Mouse (Mus musculus) lung, adult 2 months (tissue): ENCODE results near the gene Rpl6. TPM values are rescaled to one million over a fixed set of nuclear protein-coding genes. Genes with fewer than 3 reads are reported as not detected.

ENCODE experiments used
- DNase-seq: peaks from one replicate; pipeline ENCODE4 v3.0.0; 2022
- H3K4me1 ChIP-seq: fragments of 200-500 bp; 2 replicates; pipeline ENCODE4 v1.6.1; 2011; ENCODE audit warnings: low read length; ENCODE audit not compliant: control insufficient read depth, insufficient read depth
- H3K4me3 ChIP-seq: fragments of 200-500 bp; replicated peaks from 2 replicates; pipeline ENCODE3; 2011; ENCODE audit warnings: low read depth, mild to moderate bottlenecking, control low read depth, low read length; ENCODE audit errors: extremely low read depth
- CTCF ChIP-seq: fragments of 200-500 bp; IDR thresholded peaks from 2 replicates; pipeline ENCODE4 v1.5.1; 2011; ENCODE audit warnings: mild to moderate bottlenecking, low read length, control low read depth; ENCODE audit not compliant: insufficient read depth
- POLR2A ChIP-seq: fragments of 200-500 bp; IDR thresholded peaks from 2 replicates; pipeline ENCODE4 v1.6.1; 2011; ENCODE audit warnings: low read depth, mild to moderate bottlenecking, control low read depth, low read length, borderline replicate concordance; ENCODE audit errors: extremely low read depth
- WGBS: fragments of 180-500 bp; shearing (Covaris S2); methylation state at CpG from one replicate; pipeline ENCODE4 v1.1.7; 2018; 5-methylcytosine and 5-hydroxymethylcytosine counted together
- polyA plus RNA-seq: library from polyadenylated mRNA; depleted of rRNA; stranded (reverse); fragments of >200 nt; gene quantifications from 2 replicates; pipeline ENCODE4 v1.2.3, GENCODE M21; 2012

Gene Rpl6
- polyA plus RNA-seq, 1 experiment = 213 TPM

DNA sequence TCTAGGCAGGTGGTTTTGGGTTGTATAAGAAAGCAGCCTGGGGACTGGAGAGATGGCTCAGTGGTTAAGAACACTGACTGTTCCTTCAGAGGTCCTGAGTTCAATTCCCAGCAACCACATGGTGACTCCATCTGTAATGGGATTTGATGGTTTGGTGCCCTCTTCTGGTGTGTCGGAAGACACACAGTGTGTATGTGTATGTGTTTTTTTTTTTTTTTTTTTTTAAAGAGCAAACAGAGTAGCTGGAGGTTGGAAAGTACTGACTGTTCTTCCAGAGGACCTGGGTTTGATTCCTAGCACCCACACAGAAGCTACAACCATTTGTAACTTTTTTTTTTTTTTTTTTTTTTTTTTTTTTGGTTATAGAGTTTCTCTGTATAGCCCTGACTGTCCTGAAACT, 28.5 kb downstream of the Rpl6 start:
- WGBS = 100% methylated on average over 1 of the region's 1 CpGs
- peaks cover 3% of the 10 kb centered on the region; the same call in 1 of the 2 replicates for H3K4me1 ChIP-seq
- TF ChIP-seq CTCF = no peak
- TF ChIP-seq POLR2A = no peak
- no peak overlapping the region for H3K4me3 ChIP-seq
- no peak for DNase-seq

- 39% methylated on average over 2 of the region's 2 CpGs for WGBS
- Histone ChIP-seq H3K4me3 (no peak overlapping the region), H3K4me1 (peaks cover 3% of the 10 kb centered on the region; the same call in 1 of the 2 replicates)
- TF ChIP-seq CTCF (no peak), POLR2A (no peak)
- DNase-seq = no peak
Observed at GRCm38 (mm10) chr5:121233726-121234125, 29.4 kb downstream of the Rpl6 start.

DNA sequence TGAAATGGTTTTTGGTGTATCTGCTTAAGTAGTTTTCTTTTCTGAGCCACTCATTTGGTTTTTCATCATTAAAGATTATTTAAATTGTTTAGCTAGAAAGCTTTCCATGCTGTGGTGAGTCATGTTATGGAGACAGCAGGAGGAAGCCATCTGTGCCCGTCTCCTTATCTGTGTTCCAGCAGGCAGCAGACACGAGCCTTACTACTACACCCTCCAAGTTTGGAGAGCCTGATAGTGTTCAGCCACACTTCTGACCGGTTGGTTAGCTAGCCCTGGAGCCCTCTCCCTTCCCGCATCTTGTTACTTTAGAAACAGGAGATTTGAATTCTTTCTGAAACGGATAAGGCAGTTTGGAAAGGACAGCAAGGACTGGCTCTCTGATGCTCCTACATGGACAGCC, 31.9 kb downstream of the Rpl6 start:
- peaks cover 3% of the 10 kb centered on the region for H3K4me1 ChIP-seq
- no peak for DNase-seq
- TF ChIP-seq CTCF (no peak), POLR2A (no peak)
- 49% methylated on average over 5 of the region's 5 CpGs for WGBS
- no peak overlapping the region for H3K4me3 ChIP-seq

GRCm38 (mm10) chr5:121238208-121238607, 33.9 kb downstream of the Rpl6 start:
- no peak for DNase-seq
- no peak overlapping the region for H3K4me3 ChIP-seq
- TF ChIP-seq POLR2A (no peak), CTCF (no peak)
- 68% methylated on average over 2 of the region's 2 CpGs for WGBS
- H3K4me1 ChIP-seq = peaks cover 8% of the 10 kb centered on the region

GRCm38 (mm10) chr5:121239846-121240245, 35.6 kb downstream of the Rpl6 start:
- DNase-seq = no peak
- WGBS = 68% methylated on average over 5 of the region's 5 CpGs
- no peak overlapping the region for H3K4me3 ChIP-seq
- no peak for TF ChIP-seq POLR2A
- no peak for TF ChIP-seq CTCF
- H3K4me1 ChIP-seq = peaks cover 8% of the 10 kb centered on the region

DNA sequence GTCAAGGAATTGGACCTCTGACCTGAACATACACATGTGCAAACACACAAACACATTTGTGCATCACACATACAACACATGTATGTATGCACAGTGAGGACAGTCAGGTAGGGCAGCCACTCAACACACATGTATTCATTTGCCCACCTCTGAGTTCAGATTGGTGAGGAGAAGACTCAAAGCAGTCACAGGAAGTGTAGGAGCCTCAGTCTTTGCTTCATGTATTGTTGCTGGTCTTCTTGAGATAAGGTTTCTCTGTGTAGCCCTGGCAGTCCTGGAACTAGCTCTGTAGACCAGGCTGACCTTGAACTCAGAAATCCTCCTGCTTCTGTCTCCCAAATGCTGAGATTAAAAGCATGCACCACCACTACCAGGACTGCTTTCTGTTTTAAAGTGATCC, 36.9 kb downstream of the Rpl6 start:
- no peak overlapping the region for H3K4me3 ChIP-seq
- TF ChIP-seq CTCF = no peak
- no peak for TF ChIP-seq POLR2A

GRCm38 (mm10) chr5:121242261-121242660, 38.0 kb downstream of the Rpl6 start:
- Histone ChIP-seq H3K4me1 (peaks cover 8% of the 10 kb centered on the region), H3K4me3 (no peak overlapping the region)
- TF ChIP-seq CTCF (no peak), POLR2A (no peak)
- DNase-seq = no peak
- 8% methylated on average over 1 of the region's 1 CpGs for WGBS

More for the DNA sequence above, 36.9 kb downstream of the Rpl6 start:
- peaks cover 8% of the 10 kb centered on the region for H3K4me1 ChIP-seq
- DNase-seq = no peak

- DNase-seq = no peak
- WGBS = 79% methylated on average over 1 of the region's 1 CpGs
- TF ChIP-seq CTCF (no peak), POLR2A (no peak)
- H3K4me1 ChIP-seq = peaks cover 8% of the 10 kb centered on the region
- H3K4me3 ChIP-seq = no peak overlapping the region
Observed at GRCm38 (mm10) chr5:121242701-121243100, 38.4 kb downstream of the Rpl6 start.

DNA sequence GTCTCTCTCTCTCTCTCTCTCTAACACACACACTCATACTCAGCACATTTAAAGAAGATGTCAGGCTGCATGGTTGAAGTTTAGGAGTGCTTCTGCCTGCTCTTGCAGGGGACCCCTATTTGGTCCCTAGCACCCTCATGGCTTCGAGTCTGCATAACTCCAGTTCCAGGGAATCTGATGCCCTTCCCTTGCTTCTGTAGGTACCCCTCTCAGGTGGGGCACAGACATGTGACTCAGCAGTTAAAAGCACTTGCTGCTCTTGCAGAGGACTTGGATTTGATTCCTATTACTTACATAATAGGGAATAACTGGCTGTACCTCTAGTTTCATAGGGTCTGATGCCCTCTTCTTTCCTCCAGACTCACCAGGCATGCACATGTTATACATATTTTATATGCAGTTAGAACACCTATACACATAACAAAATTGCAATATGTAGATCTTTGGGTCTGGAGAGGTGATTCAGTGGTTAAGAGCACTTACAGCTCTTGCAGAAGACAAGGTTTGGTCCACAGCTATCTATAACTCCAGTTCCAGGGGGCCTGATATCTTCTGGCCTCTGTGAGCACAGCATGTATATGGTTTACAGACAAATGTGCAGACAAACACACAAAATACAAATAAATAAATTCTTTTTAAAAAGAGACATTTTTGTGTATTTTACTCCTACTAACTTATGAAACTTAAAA, 39.5 kb downstream of the Rpl6 start:
- Histone ChIP-seq H3K4me1 (peaks cover 8% of the 10 kb centered on the region), H3K4me3 (no peak overlapping the region)
- no peak for DNase-seq
- TF ChIP-seq CTCF = no peak
- TF ChIP-seq POLR2A = no peak
- 77% methylated on average over 1 of the region's 1 CpGs for WGBS

GRCm38 (mm10) chr5:121244365-121244731, 40.1 kb downstream of the Rpl6 start:
- H3K4me3 ChIP-seq = no peak overlapping the region
- no peak for TF ChIP-seq POLR2A
- H3K4me1 ChIP-seq = peaks cover 8% of the 10 kb centered on the region
- WGBS = 83% methylated on average over 5 of the region's 5 CpGs
- DNase-seq = no peak
